Mouse (Mus musculus) stomach, postnatal 0 days (tissue): ENCODE data around the gene Fam214a. TPM values are rescaled to one million over a fixed set of nuclear protein-coding genes. Genes with fewer than 3 reads are reported as not detected.
A peak's percentile ranks its signal among the peaks of the same experiment; 100 is the strongest.

ENCODE experiments used
- ATAC-seq: fragments of 200-750 bp; cut with Nextera tagmentation; 2 replicates; pipeline ENCODE4 v1.8.0; 2017; ENCODE audit not compliant: low FRiP score, low TSS enrichment
- DNase-seq: peaks from one replicate; pipeline ENCODE4 v3.0.0-alpha.2; 2016; ENCODE audit warnings: low spot score
- H3K27ac ChIP-seq: fragments of 300-500 bp; sonication (generic); replicated peaks from 2 replicates; pipeline ENCODE4 v1.5.1; 2014; ENCODE audit warnings: mild to moderate bottlenecking, control low read depth
- H3K27me3 ChIP-seq: fragments of 300-500 bp; sonication (generic); 2 replicates; pipeline ENCODE4 v1.6.1; 2014; ENCODE audit warnings: low read length; ENCODE audit not compliant: control insufficient read depth, insufficient read depth
- H3K36me3 ChIP-seq: fragments of 300-500 bp; sonication (generic); 2 replicates; pipeline ENCODE4 v1.6.1; 2014; ENCODE audit warnings: low read length, mixed read lengths; ENCODE audit not compliant: control insufficient read depth, insufficient read depth
- H3K4me1 ChIP-seq: fragments of 300-500 bp; sonication (generic); replicated peaks from 2 replicates; pipeline ENCODE4 v1.6.1; 2014; ENCODE audit warnings: antibody characterized with exemption; ENCODE audit not compliant: control insufficient read depth, insufficient read depth
- H3K4me2 ChIP-seq: fragments of 300-500 bp; sonication (generic); replicated peaks from 2 replicates; pipeline ENCODE4 v1.6.1; 2014; ENCODE audit warnings: low read depth, mild to moderate bottlenecking, control low read depth, moderate library complexity
- H3K4me3 ChIP-seq: fragments of 300-500 bp; sonication (generic); 2 replicates; pipeline ENCODE4 v1.5.1; 2014; ENCODE audit warnings: low read depth, low read length, control low read depth
- H3K9ac ChIP-seq: fragments of 300-500 bp; sonication (generic); 2 replicates; pipeline ENCODE4 v1.6.1; 2014; ENCODE audit warnings: mild to moderate bottlenecking, low read length, control low read depth, mixed read lengths
- H3K9me3 ChIP-seq: fragments of 300-500 bp; sonication (generic); 2 replicates; pipeline ENCODE4 v1.6.1; 2016; ENCODE audit warnings: low read length; ENCODE audit not compliant: control insufficient read depth
- CTCF ChIP-seq: IDR thresholded peaks from 2 replicates; pipeline ENCODE4 v1.5.1; 2016; ENCODE audit warnings: antibody characterized with exemption, low read depth, mild to moderate bottlenecking, moderate library complexity
- EP300 ChIP-seq: optimal IDR thresholded peaks from 2 replicates; pipeline ENCODE3; 2016; ENCODE audit warnings: antibody characterized with exemption
- WGBS: fragments of 180-500 bp; shearing (Covaris S2); extraction: QIAGEN DNeasy Blood & Tissue Kit; methylation state at CpG from one replicate; pipeline ENCODE4 v1.1.7; 2014; 5-methylcytosine and 5-hydroxymethylcytosine counted together
- polyA plus RNA-seq: library from polyadenylated mRNA; unstranded; fragments of >200 nt; fragmentation: Nextera tagmentation; extraction: Ambion mirVana; gene quantifications from 2 replicates; pipeline ENCODE4 v1.2.1, GENCODE M21; 2015

Fam214a gene
- polyA plus RNA-seq, 1 experiment from 2014 or later: 10.7 TPM

DNA sequence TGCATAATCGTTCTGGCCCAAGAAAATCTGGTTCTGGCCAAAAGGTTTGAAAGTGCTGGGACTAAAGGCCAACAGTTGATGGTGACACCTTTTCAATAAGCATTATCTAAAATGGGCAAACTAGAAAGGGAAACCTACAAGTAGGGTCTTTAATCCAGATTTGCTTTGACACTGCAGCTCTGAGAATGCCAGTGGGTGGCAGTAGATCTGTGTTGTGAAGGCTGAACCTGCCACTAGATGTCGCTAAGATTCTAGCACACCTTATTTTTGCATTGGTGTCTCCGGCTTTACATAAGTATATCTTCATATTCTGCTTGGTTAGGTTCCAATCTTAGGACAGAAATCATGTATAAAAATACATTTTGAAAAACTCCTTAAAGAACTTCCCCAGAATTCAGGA, 97.3 kb downstream of the Fam214a start:
- H3K27me3 ChIP-seq: no peaks in the 10 kb centered on the region
- TF ChIP-seq EP300 (no peak), CTCF (peak; percentile 97)
- H3K4me3 ChIP-seq: no peak overlapping the region
- no peak overlapping the region for H3K9ac ChIP-seq
- ATAC-seq (no peak), DNase-seq (peak; percentile 64)
- no peak overlapping the region for H3K27ac ChIP-seq
- 24% methylated on average over 3 of the region's 3 CpGs for WGBS
- no peaks in the 10 kb centered on the region for H3K4me1 ChIP-seq
- no peaks in the 10 kb centered on the region for H3K9me3 ChIP-seq
- H3K4me2 ChIP-seq: no peak overlapping the region
- H3K36me3 ChIP-seq: no peaks in the 10 kb centered on the region

GRCm38 (mm10) chr9:75051841-75052240, 99.2 kb downstream of the Fam214a start:
- WGBS: 83% methylated on average over 4 of the region's 4 CpGs
- no peak overlapping the region for H3K4me3 ChIP-seq
- H3K4me2 ChIP-seq: no peak overlapping the region
- no peaks in the 10 kb centered on the region for H3K9me3 ChIP-seq
- peaks cover 3% of the 10 kb centered on the region; the same call in 1 of the 2 replicates for H3K36me3 ChIP-seq
- no peak for DNase-seq
- TF ChIP-seq EP300 (no peak), CTCF (no peak)
- H3K9ac ChIP-seq: no peak overlapping the region
- H3K27me3 ChIP-seq: no peaks in the 10 kb centered on the region
- ATAC-seq: no peak
- H3K4me1 ChIP-seq: no peaks in the 10 kb centered on the region
- H3K27ac ChIP-seq: no peak overlapping the region

- H3K27me3 ChIP-seq: no peaks in the 10 kb centered on the region
- DNase-seq (no peak), ATAC-seq (no peak)
- WGBS: 56% methylated on average over 5 of the region's 5 CpGs
- H3K4me3 ChIP-seq: no peak overlapping the region
- no peaks in the 10 kb centered on the region for H3K4me1 ChIP-seq
- H3K36me3 ChIP-seq: peaks cover 8% of the 10 kb centered on the region; the same call in 1 of the 2 replicates
- H3K9me3 ChIP-seq: no peaks in the 10 kb centered on the region
- H3K4me2 ChIP-seq: no peak overlapping the region
- H3K27ac ChIP-seq: no peak overlapping the region
- H3K9ac ChIP-seq: no peak overlapping the region
- TF ChIP-seq CTCF: no peak
- no peak for TF ChIP-seq EP300
Measured at GRCm38 (mm10) chr9:75055046-75055445, 102.4 kb downstream of the Fam214a start.

DNA sequence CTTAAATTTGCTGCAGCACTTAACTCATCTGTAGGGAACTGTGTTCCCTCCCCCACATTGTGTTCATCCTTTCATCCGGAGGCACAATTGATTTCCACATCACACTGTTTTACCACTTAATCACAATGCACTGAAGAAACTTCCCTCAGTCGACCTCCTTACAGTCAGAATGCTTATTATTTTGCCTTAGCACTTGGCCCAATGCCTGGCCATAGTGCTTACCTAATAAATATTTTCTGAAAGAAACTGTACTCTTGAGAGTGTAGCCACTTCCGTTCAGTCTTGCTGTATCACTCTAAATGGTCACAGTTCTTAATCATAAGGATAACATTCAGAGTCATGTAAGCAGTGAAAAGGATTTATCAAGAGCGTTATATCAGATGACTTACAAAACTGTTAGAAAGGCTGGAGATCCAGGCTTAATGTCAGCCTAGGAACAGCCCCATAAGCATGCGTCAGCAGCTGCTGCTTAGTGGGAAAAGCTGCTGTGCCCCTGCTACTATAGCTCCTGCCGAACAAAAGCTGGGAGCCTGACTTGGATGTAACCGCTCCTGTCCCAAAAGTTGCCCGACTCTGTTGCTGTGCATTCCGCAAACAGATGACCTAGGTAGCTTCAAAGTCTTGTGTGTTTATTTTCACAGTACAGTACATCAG, 112.1 kb downstream of the Fam214a start:
- H3K9me3 ChIP-seq: no peaks in the 10 kb centered on the region
- H3K4me1 ChIP-seq: no peaks in the 10 kb centered on the region
- no peak overlapping the region for H3K4me2 ChIP-seq
- H3K9ac ChIP-seq: no peak overlapping the region
- no peak overlapping the region for H3K27ac ChIP-seq
- no peak for ATAC-seq
- 51% methylated on average over 9 of the region's 9 CpGs for WGBS
- no peak overlapping the region for H3K4me3 ChIP-seq
- no peaks in the 10 kb centered on the region for H3K27me3 ChIP-seq
- H3K36me3 ChIP-seq: no peaks in the 10 kb centered on the region
- no peak for DNase-seq
- TF ChIP-seq EP300 (no peak), CTCF (no peak)

DNA sequence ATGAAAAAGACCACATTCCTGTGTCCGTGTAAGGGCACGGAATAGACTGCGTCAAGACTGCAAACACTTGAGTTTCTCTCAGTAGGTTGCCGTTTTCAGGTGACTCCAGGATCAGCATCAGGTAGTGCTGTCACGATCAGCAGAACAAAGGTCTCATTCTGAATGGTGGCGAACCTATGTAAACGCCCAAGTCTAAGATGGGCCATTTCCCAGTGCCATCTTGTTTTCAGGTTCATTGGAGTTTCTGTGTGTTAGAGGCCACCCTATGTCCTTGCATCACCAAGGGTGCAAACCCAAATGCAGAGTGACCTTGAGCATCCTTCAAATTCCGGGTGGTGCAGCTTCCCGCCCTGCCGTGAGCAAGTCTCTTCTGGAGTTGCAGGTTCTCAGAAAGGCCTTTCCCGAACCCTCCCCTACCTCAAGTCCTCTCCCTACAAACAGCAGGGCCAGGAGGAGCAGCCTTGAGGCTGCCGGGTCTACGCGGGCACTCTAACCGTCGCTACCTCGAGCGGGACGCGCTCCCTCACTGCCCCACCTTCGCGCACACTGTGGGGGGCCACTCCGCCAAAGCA, 117.9 kb downstream of the Fam214a start, which contains the start of gene Myo5a:
Myo5a (plus strand) TSS at position 559 of the 572 bp plus-strand sequence.
- no peaks in the 10 kb centered on the region for H3K9me3 ChIP-seq
- H3K4me2 ChIP-seq: peak within 1 kb of the TSS; percentile 95
- H3K36me3 ChIP-seq: no peaks in the 10 kb centered on the region
- 0 out of 2 replicates have a peak, but pooled peaks cover 2% of the 10 kb centered on the region for H3K4me1 ChIP-seq
- no peak for DNase-seq
- H3K27me3 ChIP-seq: no peaks in the 10 kb centered on the region
- peak within 1 kb of the TSS; percentile 78 for H3K9ac ChIP-seq
- no peak; the same call in 1 of the 2 replicates for ATAC-seq
- H3K27ac ChIP-seq: peak within 1 kb of the TSS; percentile 86
- WGBS: 22% methylated on average over 23 of the region's 23 CpGs
- TF ChIP-seq EP300 (no peak), CTCF (no peak)
- H3K4me3 ChIP-seq: peak within 1 kb of the TSS; percentile 73

DNA sequence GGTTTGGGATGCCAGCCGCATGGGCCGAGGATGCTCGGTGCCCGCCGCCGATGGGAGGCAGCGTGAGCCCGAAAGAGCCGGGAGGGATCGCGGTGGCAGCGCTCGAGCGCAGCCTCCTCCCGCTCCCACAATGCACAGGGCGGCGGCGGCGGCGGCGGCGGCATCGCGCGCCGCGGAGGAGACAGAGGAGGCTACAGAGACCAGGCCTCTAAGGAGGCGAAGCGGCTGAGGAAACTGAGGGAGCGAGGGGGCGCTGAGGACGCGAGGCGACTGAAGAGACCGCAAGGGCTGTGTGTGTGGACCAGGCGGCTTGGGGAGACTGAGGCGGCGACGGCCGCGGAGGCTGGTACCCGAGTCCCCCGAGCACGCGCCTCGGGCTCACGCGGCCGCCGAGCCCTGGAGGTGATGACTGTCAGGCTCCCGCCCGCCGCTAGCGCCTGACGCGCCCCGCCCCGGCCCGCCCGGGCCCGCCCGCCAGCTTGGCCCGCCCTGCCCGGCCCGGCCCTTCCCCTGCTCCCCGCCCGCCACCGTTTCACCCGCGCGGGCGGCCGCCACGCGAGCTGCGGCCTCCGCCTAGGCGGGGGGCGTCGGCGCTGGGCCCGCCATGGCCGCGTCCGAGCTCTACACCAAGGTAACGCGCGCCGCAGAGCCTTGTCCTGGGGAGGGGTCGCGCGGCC, 118.5 kb downstream of the Fam214a start:
- H3K27ac ChIP-seq: peak overlapping the region; percentile 86
- DNase-seq (peak; percentile 87), ATAC-seq (peak; percentile 98)
- peak overlapping the region; percentile 78 for H3K9ac ChIP-seq
- H3K4me3 ChIP-seq: peak overlapping the region; percentile 73
- TF ChIP-seq CTCF (peak; percentile 47), EP300 (no peak)
- H3K4me1 ChIP-seq: 0 out of 2 replicates have a peak, but pooled peaks cover 2% of the 10 kb centered on the region
- no peaks in the 10 kb centered on the region for H3K36me3 ChIP-seq
- no peaks in the 10 kb centered on the region for H3K9me3 ChIP-seq
- no peaks in the 10 kb centered on the region for H3K27me3 ChIP-seq
- H3K4me2 ChIP-seq: peak overlapping the region; percentile 95
- 0% methylated on average over 53 of the region's 92 CpGs for WGBS
